Mouse (Mus musculus) cerebellum, adult 2 months (tissue): ENCODE results near the gene Atp6v0a2.

ENCODE experiments used
- CTCF ChIP-seq: fragments of 200-500 bp; IDR thresholded peaks from 2 replicates; pipeline ENCODE4 v1.5.1; 2011; ENCODE audit warnings: low read depth, mild to moderate bottlenecking, control low read depth, low read length, moderate library complexity, borderline replicate concordance; ENCODE audit not compliant: insufficient read depth
- POLR2A ChIP-seq: fragments of 200-500 bp; IDR thresholded peaks from 2 replicates; pipeline ENCODE4 v1.6.1; 2011; ENCODE audit warnings: low read length, control low read depth, borderline replicate concordance; ENCODE audit not compliant: insufficient read depth

- TF ChIP-seq CTCF = no peak
- no peak for TF ChIP-seq POLR2A
These were observed 23.2 kb upstream of the Atp6v0a2 start for GRCm38 (mm10) chr5:124605041-124605622.
